Mouse (Mus musculus) thymus, postnatal 36 days (tissue): ENCODE measurements around the gene Syn2.

Experiments used
- DNase-seq, 2 experiments: peaks; one replicate each; pipeline ENCODE4 v3.0.0; 2022; ENCODE audit warnings: mixed read lengths in 2 of 2

Syn2 gene

DNA sequence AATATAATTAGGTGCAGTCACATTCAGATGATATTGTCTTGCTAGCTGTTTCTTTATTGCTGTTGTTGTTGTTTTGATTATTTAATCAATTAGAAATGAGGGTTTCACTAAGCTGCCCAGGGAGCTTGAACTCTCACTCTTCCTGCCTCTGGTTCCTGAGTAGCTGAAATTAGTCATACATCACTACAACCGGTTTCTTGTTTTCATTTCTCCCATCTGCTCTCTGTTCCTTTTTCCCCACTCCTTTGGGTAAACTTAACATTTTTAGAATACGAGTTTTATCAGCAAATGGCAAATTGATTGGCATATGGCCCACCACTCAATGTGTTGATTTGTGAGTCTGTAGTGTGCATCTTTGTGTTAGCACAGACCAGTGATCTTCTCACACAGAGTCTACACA lies 172.4 kb downstream of the Syn2 start:
- DNase-seq: no peak

DNA sequence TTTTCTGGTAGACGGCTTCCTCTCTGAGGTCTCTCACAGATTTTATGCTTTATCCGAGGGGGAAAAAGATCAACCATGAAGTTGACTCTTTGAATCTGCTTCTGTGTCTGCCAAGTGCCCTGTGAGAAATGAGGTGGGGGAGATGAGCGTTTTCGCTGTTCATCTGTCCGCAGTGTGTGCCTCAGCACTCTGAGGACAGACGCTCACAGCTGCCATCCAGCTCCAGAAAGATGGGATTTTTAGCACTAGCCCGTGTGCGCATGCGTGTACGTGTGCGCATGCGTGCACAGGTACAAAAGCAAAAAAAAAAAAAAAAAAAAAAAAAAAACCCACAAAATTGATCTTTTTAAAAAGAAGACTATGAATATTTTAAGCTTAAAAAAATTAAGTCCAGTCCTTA lies 178.1 kb downstream of the Syn2 start:
- DNase-seq: no peak

DNA sequence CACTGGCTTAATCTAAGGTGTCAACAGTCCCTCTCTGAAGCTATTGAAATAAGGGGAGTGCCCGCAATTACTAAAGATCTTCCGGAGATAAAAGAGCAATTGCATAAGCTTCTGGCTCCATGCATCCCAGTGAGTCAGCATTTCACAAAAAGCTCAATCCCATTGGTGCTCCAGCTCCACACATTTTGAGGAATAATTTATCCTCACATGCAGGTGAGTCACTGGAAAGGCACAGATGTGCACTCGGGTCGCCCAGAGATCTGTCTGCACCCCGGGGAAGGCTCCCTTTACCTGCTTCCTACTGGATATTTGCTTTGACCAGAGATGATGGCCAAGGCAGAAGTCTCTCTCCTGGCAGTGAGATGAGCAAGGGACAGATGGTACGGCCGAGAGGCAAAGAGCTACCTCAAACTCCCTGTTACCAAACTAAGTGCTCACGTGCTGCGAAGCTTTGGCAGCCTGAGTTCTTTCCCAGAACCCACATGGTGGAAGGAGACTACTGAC lies 178.6 kb downstream of the Syn2 start:
- no peak for DNase-seq

DNA sequence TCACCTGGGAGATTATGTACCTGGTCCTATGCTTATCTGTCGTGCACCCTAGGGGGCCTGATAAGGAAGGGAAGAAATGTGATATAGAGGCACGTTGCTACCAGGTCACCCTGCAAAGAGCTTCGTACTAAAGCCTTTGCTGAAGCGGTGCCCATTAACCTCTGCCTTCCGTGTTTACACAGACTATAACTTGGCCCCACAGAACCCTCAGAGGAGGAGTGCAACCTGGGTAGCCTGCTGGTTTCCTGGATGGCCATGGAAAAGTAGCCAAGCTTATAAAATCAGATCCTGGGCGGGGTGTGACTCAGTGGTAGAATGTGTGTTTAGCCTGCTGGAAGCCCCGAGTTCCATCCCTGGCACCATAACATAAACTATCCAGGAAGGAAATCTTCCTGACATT lies 179.2 kb downstream of the Syn2 start:
- DNase-seq: no peak

DNA sequence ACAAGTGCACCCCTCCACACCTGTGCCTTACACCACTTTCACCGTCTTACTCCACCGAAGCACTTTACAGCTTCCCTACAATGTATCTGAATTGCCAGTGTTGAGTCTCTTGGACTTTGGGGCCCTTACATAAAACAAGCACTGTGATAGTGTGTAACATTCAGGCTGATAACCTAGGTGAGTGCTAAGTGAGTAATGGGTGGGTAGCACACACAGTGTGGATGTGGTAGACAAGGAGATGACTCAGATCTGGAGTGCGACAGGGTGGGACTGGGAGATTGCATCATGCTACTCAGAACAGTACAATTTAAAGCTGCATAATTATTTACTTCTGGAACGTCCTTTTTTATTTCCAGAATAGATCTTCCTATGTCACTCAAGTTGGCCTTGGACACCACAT lies 181.1 kb downstream of the Syn2 start:
- no peak for DNase-seq

DNA sequence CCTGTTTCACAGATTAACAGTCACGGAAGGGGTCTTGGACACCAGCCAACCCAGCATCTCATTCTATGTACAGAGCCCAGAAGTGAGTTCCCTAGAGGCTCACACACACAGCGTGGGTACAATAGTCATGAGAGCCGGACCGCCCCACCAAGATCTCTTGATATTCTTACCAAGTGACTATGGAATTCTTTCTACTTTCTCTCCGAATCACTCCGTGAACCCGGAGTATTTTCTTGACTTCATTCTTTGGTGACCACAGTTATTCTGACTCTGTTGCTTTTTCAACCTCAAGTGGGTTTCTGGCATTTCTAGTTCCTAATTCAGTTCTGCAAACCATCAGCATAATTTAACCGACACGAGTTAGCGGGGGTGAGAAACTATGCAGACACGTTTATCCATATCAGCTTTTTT lies 182.1 kb downstream of the Syn2 start:
- no peak for DNase-seq

DNA sequence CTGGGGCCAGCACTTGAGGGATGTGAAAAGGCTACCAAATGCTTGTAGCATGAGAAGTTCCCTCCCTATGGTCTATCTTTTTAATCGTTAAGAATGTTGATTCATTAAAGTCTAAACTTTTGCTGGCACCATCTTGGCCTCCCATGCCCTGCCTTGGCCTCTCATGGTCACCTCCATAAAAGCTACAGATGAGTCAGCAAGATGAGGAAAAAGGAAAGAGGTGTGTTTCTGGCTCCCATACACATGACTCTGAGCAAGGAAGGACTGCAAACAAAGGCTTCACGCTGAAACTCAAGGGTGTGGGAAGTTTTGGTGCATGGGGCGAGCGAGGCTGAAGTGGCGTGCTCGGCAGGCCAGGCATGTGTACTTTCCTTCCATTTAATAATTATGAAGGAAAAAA lies 184.1 kb downstream of the Syn2 start:
- no peak for DNase-seq

DNA sequence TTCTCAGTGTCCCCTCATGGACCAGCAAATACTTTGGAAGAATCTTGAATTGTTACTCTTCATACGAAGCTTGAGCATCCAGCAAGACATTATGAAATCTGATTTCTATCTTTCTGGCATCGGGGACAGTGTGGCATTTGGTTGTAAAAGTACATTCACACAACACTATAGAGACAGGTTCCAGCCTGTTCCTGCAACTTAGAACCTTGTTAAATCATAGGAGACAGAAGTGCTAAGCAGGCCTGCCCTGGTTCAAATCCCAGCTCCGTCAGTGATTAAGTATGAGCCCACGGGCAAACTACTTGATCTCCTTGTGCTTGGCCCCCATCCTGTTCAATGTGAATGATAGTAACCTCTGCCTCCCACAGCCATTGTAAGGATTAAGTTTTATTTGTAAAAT lies 185.0 kb downstream of the Syn2 start:
- DNase-seq: no peak

DNA sequence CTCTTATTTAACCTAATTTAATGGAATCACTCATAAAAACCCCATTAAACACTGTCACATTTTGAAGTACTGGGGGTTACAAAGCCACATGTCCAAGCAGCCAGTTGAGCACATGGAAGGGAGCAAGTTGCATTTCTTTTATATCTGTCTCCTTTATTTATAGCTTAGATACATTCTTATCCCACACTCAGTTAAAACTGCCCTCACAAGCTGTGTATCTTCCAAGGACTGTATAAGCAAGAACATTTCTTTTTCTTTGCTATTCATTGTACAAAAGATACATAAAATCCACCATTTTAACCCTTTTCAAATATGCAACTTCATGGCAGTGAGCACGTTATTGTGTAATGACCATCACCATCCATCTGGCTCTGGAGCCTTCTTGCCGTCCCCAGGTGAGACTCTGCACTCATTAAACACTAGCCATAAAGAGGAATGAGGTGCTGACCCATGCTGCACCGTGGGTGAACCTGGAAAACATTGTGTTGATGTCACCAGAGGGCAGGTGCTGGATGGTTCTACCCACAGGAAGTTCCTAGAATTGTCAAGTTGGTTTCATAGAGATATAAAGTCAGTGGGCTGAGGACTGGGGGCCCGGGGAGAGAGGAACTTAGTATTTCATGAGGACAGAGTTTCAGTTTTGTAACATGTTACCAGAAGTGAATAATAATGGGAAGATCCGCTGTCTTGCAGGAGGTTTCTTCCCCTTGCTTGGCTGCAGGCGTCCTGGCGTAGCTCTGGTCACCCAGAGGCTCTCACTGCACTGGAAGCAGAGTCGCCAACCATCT lies 186.4 kb downstream of the Syn2 start:
- DNase-seq: no peak

DNA sequence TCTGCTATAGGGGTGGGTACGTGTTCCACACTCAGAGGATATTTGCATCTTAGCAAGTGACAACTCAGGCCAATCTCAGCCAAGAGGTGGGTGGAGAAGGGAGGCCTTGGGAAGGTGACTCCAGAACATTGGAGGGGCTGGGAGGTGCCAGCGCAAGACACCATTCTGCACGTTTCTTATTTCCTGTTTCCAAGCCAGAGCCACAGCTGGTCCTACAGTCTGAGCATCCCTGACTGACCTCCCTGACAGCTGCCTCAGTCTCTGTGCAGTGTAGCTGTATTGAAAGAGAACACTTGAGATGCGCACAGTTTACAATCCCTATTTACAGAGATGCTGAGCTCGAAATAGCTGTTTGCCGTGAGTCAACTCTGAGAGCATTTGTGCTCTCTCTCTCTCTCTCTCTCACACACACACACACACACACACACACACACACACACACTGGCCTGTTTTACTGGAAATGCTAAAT lies 187.2 kb downstream of the Syn2 start:
- DNase-seq: no peak

DNA sequence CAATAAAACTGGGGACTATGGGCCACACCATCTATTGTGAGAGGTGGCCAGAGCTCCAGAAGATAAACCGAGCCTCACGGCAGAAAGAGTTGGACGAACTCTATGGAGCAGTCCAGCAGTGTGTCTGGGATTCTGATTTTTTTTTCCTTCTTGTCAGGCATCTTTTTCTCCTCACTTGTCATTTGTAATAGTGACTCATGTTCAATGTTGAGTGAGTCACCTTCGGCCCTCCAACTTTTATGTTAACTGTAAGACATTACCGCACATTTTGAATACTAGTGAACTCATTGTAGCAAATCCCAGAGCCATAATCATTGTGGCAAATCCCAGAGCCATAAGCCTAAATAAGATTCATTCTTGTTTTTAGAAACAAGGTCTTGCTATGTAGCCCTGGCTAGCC lies 188.3 kb downstream of the Syn2 start:
- no peak for DNase-seq

DNA sequence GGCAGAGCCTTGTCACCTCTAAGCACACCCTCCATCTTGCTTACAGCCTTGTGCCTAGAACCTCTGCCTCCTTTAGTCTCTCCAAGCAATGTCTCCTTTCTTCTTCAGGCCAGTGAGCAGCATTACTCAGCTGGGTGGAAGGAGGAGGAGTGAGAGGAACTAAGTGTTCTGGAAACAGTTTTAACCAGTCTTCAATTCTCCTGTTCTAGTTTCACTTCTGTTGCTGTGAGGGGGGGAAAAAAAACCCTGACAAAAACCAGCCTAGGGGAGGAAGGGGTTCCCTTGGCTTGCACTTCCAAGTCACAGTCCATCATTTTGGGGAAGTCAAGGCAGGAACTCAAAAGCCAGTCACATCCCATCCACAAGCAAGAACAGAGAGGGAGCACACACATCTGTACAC lies 196.3 kb downstream of the Syn2 start:
- DNase-seq: no peak
